Mouse (Mus musculus): ENCODE measurements around the gene Hivep3.

Gene Hivep3

DNA sequence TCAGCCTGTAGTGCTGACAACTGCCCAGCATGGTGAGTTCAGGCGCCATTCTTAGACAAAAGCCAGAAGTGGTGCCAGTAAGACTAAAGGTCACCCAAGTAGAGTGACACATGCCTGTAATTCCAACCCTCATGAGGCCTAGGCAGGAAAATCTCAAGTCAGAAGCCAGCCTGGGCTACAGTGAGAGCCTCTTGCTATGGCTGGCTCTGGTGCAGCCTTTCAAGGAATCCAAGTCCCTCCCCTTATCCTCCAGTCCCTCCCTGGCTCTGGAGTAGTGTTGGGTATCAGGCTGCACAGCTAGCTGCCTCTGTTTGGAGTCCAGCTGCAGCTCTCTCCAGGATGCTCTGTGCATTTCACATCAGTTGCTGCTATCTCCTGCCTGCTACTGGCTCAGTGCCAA is 408.2 kb downstream of the Hivep3 start:
- intact Hi-C loops (cut with DNase I) = no loop called here

DNA sequence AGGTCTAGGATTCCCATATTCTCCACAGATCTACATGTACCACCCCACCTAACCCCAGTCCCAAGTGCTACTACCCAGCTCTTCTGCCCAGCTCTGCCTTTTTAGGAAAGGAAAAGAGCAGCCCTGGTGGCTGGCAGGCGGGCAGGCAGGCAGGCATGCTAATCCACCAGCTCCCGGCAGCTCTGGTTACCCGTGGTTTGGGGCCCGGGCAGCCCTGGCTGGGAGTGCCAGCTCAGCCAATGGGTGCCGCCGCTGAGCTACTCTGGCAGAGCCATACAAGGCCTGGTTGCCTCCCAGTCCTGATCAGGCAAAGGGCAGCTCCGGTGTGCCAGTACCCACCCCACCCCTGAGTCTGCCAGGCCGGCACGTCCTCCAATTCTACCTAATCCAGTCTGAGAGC is 409.3 kb downstream of the Hivep3 start:
- intact Hi-C loops (cut with DNase I) = no loop called here

DNA sequence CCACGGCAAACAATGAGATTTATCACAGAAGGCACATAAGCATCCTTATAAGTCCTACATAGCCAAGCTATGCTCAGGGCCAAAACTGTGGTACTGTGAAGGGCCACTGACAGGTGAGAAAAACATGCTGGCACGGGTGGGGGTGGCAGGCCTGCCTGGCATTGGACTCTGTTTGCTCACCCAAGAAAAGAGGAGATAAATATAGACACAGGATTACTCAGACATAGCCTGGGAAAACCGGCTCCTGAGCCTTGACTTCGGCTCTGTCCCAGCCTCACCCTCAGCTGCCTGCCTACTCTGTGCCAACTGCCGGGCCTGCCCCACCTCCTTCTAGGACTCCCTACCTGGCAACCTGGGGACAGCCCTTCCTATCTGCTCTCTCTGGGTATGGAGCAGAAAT is 410.8 kb downstream of the Hivep3 start:
- intact Hi-C loops (cut with DNase I) = no loop called here

DNA sequence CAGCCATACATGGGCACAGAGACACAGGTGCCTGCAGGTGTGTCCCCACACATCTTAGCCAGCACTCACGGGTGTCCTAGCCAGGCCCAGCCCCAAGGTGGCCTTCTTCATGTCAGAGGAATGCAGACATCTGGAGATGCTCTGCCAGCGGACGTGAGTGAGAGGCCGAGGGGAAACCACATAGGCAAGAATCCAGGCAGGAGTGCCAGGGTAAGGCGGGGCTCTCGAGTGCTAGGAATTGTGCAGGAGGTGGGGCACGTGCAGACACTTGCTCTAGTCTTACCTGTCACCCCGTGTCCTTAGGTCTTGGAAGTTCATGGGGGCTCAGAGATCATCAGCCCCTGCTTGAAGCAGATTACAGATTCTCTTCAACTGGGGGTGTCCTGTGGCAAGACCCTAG is 412.3 kb downstream of the Hivep3 start:
- intact Hi-C loops (cut with DNase I) = no loop called here

DNA sequence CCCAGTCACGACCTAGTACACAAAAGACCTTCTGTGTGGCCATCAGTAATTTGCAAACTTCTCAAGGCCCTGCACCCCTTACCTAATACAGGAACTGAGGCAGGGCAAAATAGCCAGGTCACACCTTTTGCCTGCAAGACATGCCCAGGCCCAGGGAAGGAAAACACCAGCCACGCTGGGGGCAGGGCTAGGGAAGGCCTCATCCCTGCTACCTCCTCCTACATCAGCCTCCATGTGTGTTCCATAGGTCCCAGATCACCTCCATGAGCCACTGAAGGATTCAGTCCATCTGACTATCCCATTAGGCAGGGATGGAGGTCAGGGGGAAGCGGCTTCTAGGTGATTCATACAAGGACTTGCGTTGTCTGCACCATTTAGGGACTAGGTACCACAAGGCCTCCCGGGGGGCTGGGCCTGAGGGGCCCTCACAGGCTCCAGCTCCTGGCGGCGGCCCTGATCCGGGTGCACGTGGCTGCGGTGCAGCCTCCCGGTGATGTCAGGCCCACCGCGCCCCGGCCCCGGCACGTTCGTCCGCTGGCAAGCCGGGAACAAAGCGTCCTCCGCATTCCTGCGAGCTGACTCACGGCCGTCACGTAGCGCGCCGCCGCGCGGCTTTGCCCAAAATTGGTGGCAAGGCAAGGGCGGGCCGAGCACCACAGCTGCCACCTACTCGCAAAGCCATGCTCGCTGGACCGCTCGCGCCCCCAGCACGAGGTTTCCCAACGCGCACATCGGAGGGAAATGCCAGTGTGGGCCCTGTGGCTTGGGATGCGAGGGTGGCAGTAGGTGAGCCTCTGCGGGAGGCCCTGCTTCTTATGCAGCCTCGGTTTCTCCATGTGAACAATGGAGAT is 414.9 kb downstream of the Hivep3 start:
- intact Hi-C loops (cut with DNase I) = no loop called here

DNA sequence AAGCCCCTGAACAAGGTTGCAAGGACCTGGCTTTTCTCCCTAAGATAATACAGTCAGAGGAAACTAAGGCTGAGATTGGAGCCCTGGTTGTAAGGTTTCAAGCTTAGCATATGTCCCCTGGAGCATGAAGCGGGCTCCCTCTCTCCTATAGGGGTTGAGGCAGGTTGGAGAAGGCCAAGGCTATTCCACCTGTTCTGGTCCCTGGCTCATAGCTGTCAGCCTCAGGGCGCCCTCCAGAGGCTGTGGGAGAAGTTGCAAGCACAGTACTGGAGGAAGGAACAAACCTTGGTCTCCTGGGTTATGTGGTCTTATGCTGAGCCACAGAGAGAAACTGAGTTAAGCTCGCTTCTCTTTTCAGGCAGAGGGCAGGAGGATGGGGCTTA is 415.5 kb downstream of the Hivep3 start:
- intact Hi-C loops (cut with DNase I) = no loop called here

DNA sequence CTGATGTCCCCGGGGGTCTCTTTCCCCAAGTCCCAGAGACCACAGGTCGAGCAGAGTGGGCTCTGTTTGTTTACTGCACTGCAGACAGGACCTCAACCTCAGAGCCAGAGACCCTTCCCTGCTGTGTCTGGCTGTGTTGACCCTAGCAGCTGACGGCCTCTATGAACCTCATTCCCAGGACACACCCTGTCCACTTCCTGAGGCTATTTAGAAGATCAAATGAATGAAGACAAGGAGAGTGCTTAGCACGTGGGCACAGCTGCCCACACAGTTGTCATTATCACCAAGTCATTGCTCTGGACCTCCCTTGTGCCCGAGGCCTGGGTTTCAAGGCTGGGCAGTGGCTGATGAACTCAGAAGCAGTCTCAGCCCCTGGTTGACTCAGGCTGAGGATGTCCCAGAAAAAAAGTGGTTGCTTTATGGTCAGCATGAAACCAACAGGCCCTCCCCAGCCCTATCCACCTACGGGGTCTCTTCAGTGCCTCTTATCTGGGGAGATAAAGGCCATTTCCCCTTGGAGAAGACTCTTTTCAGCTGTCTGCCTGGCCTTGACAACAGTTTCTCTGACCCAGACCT is 416.8 kb downstream of the Hivep3 start:
- intact Hi-C loops (cut with DNase I) = no loop called here

DNA sequence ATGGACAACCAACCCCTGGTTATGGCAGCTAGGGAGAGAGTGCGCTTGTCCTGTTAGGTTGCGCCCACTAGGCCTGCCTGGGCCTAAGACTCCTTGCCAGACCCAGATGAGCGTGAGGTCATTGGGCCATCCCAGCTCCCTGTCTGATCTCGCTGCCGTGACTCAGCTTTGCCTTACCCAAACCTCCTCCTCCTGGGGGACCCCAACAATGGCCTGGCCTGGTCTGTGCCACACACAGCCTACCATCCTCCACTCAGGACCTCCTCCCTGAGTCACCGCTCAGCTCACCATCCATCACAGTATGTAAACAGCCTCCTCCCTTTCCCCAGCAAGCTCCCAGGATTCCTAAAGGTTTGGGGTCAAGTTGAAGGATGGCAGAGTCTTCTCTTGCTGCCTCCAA is 418.3 kb downstream of the Hivep3 start:
- intact Hi-C loops (cut with DNase I) = no loop called here

DNA sequence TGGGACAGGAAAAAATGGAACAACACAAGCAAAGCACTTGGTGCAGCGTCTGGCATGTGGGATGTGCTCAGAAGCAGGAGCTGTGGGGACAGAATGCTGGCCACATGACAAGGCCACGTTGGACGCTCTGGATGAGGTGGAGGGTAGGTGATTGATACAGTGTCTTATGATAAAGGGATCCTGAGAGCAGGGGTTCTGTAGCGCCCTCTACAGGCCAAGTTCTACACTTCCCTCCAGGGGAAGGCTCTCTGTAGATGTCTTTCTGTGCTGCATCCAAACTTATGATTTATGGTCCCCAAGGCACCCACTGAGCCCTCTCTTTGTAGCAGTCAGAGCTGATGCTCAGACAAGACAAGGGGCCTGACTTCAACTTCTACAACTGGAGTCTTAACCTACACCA is 419.1 kb downstream of the Hivep3 start:
- intact Hi-C loops (cut with DNase I) = no loop called here

DNA sequence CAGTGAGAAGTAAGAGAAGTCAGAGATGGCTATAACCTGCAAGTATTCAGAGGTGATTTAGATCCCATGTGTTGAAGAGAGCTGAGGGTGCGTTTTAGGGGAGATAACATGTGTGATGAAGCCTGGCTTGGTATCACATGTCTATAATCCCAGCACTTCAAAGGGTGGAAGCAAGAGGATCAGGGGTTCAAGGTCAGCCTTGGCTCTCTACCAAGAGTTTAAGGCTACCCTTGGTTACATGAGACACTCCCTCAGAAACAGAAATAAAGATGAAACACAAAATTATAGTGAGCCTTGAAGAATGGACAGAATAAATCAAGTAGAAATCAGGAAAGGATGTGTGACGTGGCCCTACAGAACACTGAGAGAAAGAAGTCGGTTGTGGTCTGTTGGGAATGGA is 420.2 kb downstream of the Hivep3 start:
- intact Hi-C loops (cut with DNase I) = no loop called here

DNA sequence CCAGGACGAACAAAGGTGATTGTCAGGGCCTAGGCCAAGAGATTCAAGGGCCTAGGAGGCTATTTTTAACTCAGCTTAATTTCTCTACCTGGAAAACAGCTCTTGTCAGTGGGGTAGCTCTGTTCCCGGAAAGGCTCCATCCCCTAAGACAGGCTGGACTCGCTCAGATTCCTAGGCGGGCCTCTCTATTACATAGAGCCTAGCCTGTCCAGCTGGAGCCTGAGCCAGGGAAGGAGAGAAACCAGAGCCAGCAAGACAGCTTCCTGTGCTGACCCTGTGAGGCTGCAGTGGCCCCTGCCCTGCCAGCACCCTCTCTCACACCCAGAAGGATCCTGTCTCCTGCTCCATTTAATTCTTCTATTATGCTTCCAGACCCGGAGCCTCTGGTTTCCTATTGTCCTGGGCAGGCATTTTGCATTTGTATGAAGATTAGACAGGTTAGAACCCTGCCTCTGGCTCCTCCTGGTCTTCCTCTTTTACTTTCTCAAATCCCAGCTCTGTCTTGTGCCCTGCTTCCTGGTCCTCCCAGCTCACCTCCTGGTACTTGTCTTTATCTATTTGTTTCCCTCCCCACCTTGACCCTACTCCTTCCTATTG is 425.2 kb downstream of the Hivep3 start:
- intact Hi-C loops (cut with DNase I) = no loop called here

DNA sequence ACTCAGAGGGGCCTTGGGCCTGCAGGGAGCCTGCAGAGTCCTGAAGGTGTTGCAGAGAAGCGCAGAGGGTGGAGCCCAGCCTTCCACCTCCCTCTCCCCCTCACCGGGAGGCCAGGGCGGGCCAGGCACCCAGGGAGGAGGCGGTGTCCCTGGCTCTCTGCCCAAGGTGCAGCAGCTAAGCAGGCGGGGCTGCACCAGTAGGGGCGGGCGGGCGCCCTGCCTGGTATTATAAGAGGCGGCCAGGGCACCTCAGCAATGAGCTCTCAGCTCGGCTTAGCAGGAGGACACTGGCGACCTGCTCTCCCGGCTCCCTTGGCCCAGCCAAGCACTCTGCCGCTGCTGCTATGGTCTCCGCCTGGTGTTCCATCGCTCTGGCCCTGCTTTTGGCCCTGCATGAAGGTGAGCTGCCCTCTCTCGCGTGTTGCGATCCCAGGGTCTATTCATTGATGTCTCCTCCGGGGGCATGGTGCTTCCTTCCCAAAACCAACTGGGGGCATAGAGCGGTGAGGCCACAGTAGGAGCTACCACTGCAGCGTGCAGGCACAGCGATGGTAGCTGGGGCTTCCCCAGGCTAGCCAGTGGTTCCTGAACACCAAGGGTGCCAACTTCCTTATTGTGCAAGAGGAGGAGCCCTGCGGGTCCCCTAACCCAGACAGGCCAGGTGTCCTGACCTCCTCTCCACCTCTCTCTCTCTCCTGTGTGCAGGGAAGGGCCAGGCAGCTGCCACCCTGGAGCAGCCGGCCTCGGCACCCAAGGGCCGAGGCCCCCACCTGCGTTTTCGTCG is 427.8 kb downstream of the Hivep3 start, which contains the start of gene Edn2:
Gene Edn2, plus strand, starts transcription at position 41 of the 784 bp plus-strand sequence.
- intact Hi-C loops (cut with DNase I) = no loop called here

DNA sequence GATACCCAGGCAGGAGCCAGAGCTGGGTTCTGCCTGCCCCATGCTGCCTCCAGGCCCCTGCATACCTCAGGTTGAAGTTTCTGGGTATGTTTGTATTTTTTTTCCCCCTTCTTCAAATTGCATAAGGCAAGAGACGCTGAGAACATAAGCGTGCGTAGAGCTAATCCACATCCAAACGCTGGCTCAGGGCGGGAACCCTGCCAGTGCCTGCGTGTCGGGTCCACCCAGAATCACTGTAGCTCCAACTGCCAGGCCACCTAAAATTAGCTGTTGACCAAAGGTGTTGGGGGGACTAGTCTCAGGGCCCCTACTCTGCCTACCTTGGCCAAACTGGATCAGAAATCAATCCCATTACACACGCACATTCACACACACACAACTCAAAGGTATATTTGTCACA is 429.0 kb downstream of the Hivep3 start:
- intact Hi-C loops (cut with DNase I) = no loop called here

DNA sequence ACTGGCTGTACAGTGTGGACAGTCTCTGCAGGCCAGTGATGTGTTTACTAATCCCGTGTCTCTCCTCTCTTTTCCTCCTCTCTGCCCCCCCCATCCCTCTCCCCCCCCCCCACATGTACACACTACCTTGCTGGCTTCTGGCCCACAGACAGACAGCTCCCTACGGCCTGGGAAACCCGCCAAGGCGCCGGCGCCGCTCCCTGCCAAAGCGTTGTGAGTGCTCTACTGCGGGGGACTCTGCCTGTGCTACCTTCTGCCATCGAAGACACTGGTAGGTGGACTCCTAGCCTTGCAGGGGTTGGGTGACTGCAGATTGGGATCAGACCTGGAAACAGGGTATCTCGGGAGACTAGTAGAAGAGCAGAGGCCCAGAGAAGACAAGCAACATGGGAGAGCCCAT is 429.7 kb downstream of the Hivep3 start:
- intact Hi-C loops (cut with DNase I) = no loop called here

DNA sequence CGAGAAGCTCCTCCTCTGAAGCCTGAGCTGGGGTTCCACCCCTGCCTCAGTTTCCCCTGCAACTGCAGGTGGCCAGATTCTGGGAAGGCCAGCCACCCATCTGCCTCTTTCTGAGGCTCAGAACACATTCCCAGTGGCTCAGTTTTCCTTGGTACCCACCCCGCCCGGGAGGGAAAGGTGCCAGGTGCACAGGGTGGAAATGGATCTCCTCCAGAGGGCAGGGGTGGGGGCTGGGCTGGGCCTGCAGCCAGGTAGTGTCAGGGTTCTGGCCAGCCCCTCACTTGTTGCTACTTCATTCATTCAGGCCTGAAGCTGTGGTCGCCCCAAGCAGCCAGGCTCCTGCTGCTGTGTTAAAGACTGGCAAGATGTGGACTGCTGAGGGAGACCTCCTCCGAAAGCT is 430.7 kb downstream of the Hivep3 start:
- intact Hi-C loops (cut with DNase I) = no loop called here

DNA sequence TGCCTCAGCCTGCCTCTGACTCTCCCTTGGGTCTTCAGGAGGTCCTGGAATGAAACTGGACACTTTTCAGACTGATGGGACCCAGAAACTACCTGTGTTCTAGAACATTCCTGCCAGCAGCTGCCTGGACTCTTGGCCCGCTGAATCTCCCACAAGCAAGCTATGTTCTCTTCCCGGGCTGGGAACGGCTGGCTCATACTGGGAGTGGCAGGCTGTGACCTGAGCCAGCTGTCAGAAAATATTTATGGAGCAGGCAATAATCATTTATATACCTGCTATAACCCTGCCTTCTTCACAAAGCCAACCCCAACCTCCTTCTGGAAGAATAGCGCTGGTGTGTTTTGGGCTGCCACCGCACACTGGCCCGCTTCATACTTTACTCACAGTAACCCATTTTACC is 434.2 kb downstream of the Hivep3 start:
- intact Hi-C loops (cut with DNase I) = no loop called here

DNA sequence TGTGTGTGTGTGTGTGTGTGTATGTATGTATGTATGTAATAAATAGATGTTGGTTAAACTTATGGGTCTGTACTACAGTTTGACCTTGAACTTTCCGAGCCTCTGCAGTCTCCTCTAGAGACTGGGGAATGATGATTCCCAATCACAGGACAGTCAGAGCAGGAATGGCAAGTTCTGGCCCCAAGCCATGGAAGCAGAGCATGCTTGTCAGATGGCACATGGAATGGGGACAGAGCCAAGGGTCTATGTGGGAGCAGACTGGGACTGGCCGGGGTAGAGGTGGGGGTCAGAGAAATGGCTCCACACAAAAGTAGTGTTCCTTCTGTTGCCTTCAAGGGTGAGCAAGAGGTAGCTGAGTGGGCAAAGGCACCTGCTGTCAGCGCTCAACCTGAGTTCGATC is 434.8 kb downstream of the Hivep3 start:
- intact Hi-C loops (cut with DNase I) = no loop called here

DNA sequence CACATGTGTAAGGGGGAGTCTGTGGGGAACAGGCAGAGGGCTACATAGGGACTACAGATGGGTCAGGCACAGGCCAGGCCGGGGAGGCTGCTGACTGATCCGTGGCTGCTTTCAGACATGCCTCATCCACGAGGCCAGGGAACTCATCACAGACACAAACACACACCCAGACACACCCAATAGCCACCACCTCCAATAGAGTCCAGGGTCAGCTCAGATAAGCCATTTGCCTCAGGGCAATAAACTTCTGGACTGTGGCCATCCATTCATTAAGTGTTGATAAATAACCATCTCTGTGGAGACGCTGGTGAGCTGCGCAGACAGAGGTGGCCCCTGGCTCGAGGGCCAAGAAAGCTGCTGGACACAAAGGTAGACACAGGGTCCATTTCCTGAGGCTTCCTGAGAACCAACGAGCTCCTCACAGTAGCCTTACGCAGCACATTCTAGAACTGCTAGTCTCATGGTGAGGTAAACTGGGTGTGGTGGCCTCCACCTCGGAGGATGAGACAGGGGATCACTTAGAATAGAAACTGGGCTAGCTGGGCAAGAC is 436.9 kb downstream of the Hivep3 start:
- intact Hi-C loops (cut with DNase I) = no loop called here

DNA sequence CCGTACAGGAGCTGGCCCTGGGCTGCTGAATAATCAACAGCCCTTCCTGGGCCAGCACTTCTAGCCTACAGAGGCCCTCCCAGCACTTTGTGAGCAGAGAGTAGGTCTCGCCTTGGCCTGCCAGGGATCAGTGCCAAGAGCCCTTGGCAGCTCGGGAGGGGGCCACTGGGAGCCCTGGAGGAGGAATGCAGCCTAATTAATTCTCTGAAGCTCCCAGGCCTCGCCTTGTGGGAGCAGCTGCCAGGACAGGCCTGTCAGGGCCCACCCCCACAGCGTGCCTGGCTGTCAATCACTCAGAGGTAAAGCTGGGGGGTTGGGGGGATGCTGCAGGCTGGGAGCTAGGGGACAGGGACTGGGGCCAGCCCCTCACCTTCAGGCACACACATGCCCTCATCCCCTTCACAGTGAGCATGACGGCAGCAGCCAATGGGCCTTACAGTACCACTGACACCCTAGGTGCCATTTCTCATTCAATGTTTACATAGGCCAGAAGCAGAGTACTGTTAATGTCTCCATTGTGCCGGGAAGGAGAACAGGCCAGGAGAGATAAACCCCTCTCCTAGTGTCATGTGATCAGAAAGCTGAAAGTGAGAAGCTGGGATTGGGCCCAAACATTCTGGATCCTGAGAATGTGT is 438.6 kb downstream of the Hivep3 start:
- intact Hi-C loops (cut with DNase I) = no loop called here

DNA sequence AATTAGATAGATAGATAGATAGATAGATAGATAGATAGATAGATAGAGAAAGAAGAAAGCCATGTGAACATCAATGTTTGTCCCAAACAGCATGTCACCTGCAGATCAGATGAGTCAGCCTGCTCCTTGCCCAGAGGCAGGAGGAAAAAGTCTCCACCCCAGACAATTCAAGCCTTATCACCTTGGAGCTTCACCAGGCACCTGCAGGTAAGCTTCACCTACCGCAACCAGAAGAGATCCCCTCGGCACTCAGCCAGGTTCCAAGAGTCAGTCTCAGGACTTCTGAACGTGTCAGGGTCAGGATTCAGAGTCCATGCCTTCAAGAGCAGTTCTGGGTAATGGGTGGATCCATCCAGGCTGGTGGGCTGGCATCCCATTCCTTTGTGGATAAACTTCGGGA is 445.5 kb downstream of the Hivep3 start:
- intact Hi-C loops (cut with DNase I) = no loop called here

DNA sequence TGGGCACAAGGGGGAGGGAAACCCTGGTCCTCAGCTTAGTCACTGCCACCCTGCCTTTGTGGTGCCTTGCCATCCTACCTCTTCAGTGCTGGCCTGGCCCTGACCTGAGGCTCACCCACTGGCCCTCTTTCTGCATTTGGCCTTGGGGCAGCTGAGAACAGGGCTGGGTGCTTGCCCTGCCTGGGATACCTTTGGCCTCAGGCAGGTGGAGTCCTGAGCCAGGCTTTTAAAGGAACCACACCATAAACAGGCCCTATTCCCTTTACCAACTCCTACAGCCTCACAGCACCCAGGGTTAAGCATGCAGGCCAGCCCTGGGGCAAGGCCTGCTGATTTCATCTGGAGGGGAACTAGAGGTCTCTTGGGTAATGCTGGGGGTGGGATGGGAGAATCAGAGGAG is 447.0 kb downstream of the Hivep3 start:
- intact Hi-C loops (cut with DNase I) = no loop called here
